Mouse (Mus musculus): Measurements from ENCODE around the gene Prol1. TPM values are rescaled to one million over a fixed set of nuclear protein-coding genes. Genes with fewer than 3 reads are reported as not detected.

Gene Prol1
- not detected for polyA plus RNA-seq (2014; fragmentation: Illumina TruSeq; extraction: RNeasy Lipid Tissue Mini Kit (QIAGEN cat#74804); ENCODE audit: insufficient read depth, low read depth, low replicate concordance)

DNA sequence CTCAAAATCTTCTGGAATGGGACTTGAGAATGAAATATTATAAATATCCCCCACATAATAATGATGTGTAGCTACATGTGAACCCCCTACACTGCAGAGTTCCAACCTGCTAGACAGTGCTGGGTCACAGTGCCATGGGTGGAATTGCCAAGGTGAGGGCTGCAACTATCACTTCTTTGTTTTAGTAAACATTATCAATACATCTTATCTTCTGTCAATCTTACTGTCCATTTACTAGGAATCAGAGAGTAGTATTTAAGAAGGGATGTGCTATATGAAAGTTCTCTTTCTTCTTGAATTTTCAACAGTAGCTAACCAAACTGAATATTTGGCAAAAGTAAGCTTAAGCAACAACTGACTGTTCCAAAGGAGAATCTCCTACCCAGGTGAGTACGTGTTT lies at the start of gene Prol1:
TSS of gene Prol1 (plus strand) at position 301 of the 400 bp plus-strand sequence.

DNA sequence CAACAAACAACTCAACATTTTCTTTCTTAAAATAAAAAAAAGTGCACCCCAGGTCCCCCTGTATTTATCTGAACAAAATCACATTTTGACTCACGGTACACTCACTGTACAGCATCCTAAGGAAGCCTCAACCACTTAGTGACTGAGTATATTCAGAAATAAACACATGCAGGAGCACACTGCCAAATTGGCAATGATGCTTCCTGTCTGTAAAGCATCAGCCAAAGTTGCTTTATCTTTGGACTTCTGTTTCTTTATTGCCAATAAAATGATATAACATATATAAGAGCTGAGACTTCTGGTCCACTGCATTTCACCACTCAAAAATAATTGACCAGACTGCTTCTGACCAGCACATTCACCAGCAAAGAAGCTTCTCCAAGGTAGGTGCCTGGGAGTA lies 48.5 kb upstream of the Prol1 start, which contains the start of gene Gm7714:
TSS of gene Gm7714 (plus strand) at position 301 of the 400 bp plus-strand sequence.

DNA sequence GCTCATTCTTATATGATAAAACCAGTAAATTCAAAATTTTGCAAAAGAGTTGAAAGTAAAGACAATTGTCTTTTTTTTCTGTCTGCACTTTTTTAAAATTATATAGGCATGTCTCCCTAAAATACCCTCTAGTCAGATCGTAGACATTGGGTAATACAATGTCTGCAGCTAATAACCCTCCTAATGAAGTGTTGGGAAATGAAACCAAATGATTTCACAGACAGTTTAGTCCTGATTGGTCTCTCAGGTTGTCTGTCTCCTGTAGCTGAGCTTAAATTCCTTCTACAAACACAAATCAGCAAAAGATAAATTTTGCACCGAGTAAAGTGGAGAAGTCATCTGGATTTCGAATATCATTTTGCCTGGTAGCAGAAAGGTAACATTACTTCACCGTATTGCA lies 58.7 kb downstream of the Prol1 start, which contains the start of gene Amtn:
TSS of gene Amtn (plus strand) at position 301 of the 400 bp plus-strand sequence.

Other genes starting within 250 kb of the Prol1 start
- gene Smr2, start 230.8 kb upstream of the Prol1 start, polyA plus RNA-seq (2014; fragmentation: Illumina TruSeq; extraction: RNeasy Lipid Tissue Mini Kit (QIAGEN cat#74804); ENCODE audit: insufficient read depth, low read depth, low replicate concordance), result not detected
- not detected for gene Gm11116, start 205.8 kb upstream of the Prol1 start, polyA plus RNA-seq (2014; fragmentation: Illumina TruSeq; extraction: RNeasy Lipid Tissue Mini Kit (QIAGEN cat#74804); ENCODE audit: insufficient read depth, low read depth, low replicate concordance)
- gene Gm11115, start 163.2 kb upstream of the Prol1 start, polyA plus RNA-seq (2014; fragmentation: Illumina TruSeq; extraction: RNeasy Lipid Tissue Mini Kit (QIAGEN cat#74804); ENCODE audit: insufficient read depth, low read depth, low replicate concordance), result not detected
- gene Gm7714, start 48.4 kb upstream of the Prol1 start, polyA plus RNA-seq (2014; fragmentation: Illumina TruSeq; extraction: RNeasy Lipid Tissue Mini Kit (QIAGEN cat#74804); ENCODE audit: insufficient read depth, low read depth, low replicate concordance), result not detected
- 0.24 TPM for gene Amtn, start 58.8 kb downstream of the Prol1 start, polyA plus RNA-seq (2014; fragmentation: Illumina TruSeq; extraction: RNeasy Lipid Tissue Mini Kit (QIAGEN cat#74804); ENCODE audit: insufficient read depth, low read depth, low replicate concordance)
- not detected for gene Ambn, start 138.7 kb downstream of the Prol1 start, polyA plus RNA-seq (2014; fragmentation: Illumina TruSeq; extraction: RNeasy Lipid Tissue Mini Kit (QIAGEN cat#74804); ENCODE audit: insufficient read depth, low read depth, low replicate concordance)
- not detected for gene Enam, start 170.7 kb downstream of the Prol1 start, polyA plus RNA-seq (2014; fragmentation: Illumina TruSeq; extraction: RNeasy Lipid Tissue Mini Kit (QIAGEN cat#74804); ENCODE audit: insufficient read depth, low read depth, low replicate concordance)
- gene Jchain, start 210.6 kb downstream of the Prol1 start, polyA plus RNA-seq (2014; fragmentation: Illumina TruSeq; extraction: RNeasy Lipid Tissue Mini Kit (QIAGEN cat#74804); ENCODE audit: insufficient read depth, low read depth, low replicate concordance), result 111 TPM
- gene Utp3, start 237.2 kb downstream of the Prol1 start, polyA plus RNA-seq (2014; fragmentation: Illumina TruSeq; extraction: RNeasy Lipid Tissue Mini Kit (QIAGEN cat#74804); ENCODE audit: insufficient read depth, low read depth, low replicate concordance), result 28.3 TPM
- gene Rufy3, start 247.7 kb downstream of the Prol1 start, polyA plus RNA-seq (2014; fragmentation: Illumina TruSeq; extraction: RNeasy Lipid Tissue Mini Kit (QIAGEN cat#74804); ENCODE audit: insufficient read depth, low read depth, low replicate concordance), result 5.7 TPM

Measured in lung, adult 10 weeks (tissue).